Mouse (Mus musculus) midbrain, embryonic 14.5 days (tissue): ENCODE data around the gene Frmd6. TPM values are rescaled to one million over a fixed set of nuclear protein-coding genes. Genes with fewer than 3 reads are reported as not detected.

Experiments used
- ATAC-seq: fragments of 200-750 bp; cut with Nextera tagmentation; 2 replicates; pipeline ENCODE4 v1.8.0; 2017; ENCODE audit warnings: moderate number of reproducible peaks, moderate library complexity; ENCODE audit not compliant: low FRiP score, low TSS enrichment
- DNase-seq: peaks from one replicate; pipeline ENCODE4 v3.0.0-alpha.2; 2015
- H3K27ac ChIP-seq: fragments of 300-500 bp; sonication (generic); replicated peaks from 2 replicates; pipeline ENCODE4 v1.5.1; 2014; ENCODE audit warnings: mild to moderate bottlenecking, low read depth, low read length, moderate library complexity
- H3K27me3 ChIP-seq: fragments of 300-500 bp; sonication (generic); 2 replicates; pipeline ENCODE4 v1.6.1; 2014; ENCODE audit warnings: low read length, control low read depth, mixed read lengths; ENCODE audit not compliant: control insufficient read depth, insufficient read depth
- H3K36me3 ChIP-seq: fragments of 300-500 bp; sonication (generic); 2 replicates; pipeline ENCODE4 v1.6.1; 2014; ENCODE audit warnings: low read length, control low read depth; ENCODE audit not compliant: control insufficient read depth, insufficient read depth
- H3K4me1 ChIP-seq: fragments of 300-500 bp; sonication (generic); 2 replicates; pipeline ENCODE4 v1.6.1; 2014; ENCODE audit warnings: mild to moderate bottlenecking, antibody characterized with exemption, low read length, control low read depth; ENCODE audit not compliant: control insufficient read depth, insufficient read depth
- H3K4me2 ChIP-seq: fragments of 300-500 bp; sonication (generic); 2 replicates; pipeline ENCODE4 v1.6.1; 2014; ENCODE audit warnings: mild to moderate bottlenecking, low read length, moderate library complexity
- H3K4me3 ChIP-seq: fragments of 300-500 bp; sonication (generic); replicated peaks from 2 replicates; pipeline ENCODE4 v1.5.1; 2014; ENCODE audit warnings: low read depth, low read length
- H3K9ac ChIP-seq: fragments of 300-500 bp; sonication (generic); replicated peaks from 2 replicates; pipeline ENCODE4 v1.6.1; 2014; ENCODE audit warnings: mild to moderate bottlenecking, low read length, moderate library complexity
- H3K9me3 ChIP-seq: fragments of 300-500 bp; sonication (generic); 2 replicates; pipeline ENCODE4 v1.6.1; 2016; ENCODE audit warnings: low read length, control low read depth, mixed read lengths; ENCODE audit not compliant: control insufficient read depth
- WGBS: fragments of 180-500 bp; shearing (Covaris S2); extraction: QIAGEN DNeasy Blood & Tissue Kit; methylation state at CpG from one replicate; pipeline ENCODE4 v1.1.7; 2014; 5-methylcytosine and 5-hydroxymethylcytosine counted together
- polyA plus RNA-seq: library from polyadenylated mRNA; unstranded; fragments of >200 nt; fragmentation: Nextera tagmentation; extraction: Ambion mirVana; gene quantifications from 2 replicates; pipeline ENCODE4 v1.2.1, GENCODE M21; 2014

Frmd6 gene
- polyA plus RNA-seq, 1 experiment from 2014 or later = 11.0 TPM

- DNase-seq = peak; percentile 60
- WGBS = 16% methylated on average over 22 of the region's 22 CpGs
These were observed 41.7 kb upstream of the Frmd6 start for GRCm38 (mm10) chr12:70783475-70784239.

GRCm38 (mm10) chr12:70784240-70784705, 41.0 kb upstream of the Frmd6 start:
- H3K9me3 ChIP-seq = no peaks in the 10 kb centered on the region
- peaks cover 10% of the 10 kb centered on the region for H3K4me1 ChIP-seq
- 0 out of 2 replicates have a peak overlapping the region, but pooled peaks have one; percentile 37 for H3K27ac ChIP-seq
- no peak overlapping the region for H3K4me3 ChIP-seq
- H3K27me3 ChIP-seq = no peaks in the 10 kb centered on the region
- ATAC-seq = no peak
- H3K4me2 ChIP-seq = peak overlapping the region; percentile 39
- DNase-seq = peak; percentile 21
- 0 out of 2 replicates have a peak overlapping the region, but pooled peaks have one; percentile 0 for H3K9ac ChIP-seq
- 38% methylated on average over 6 of the region's 6 CpGs for WGBS
- H3K36me3 ChIP-seq = no peaks in the 10 kb centered on the region

More at GRCm38 (mm10) chr12:70783475-70784239, 41.7 kb upstream of the Frmd6 start:
- 0 out of 2 replicates have a peak overlapping the region, but pooled peaks have one; percentile 4 for H3K4me3 ChIP-seq
- H3K4me1 ChIP-seq = peaks cover 10% of the 10 kb centered on the region
- H3K4me2 ChIP-seq = peak overlapping the region; percentile 39
- 0 out of 2 replicates have a peak overlapping the region, but pooled peaks have one; percentile 0 for H3K9ac ChIP-seq
- H3K27ac ChIP-seq = 0 out of 2 replicates have a peak overlapping the region, but pooled peaks have one; percentile 37
- no peaks in the 10 kb centered on the region for H3K27me3 ChIP-seq
- ATAC-seq = peak; percentile 55; the same call in 1 of the 2 replicates
- no peaks in the 10 kb centered on the region for H3K9me3 ChIP-seq
- H3K36me3 ChIP-seq = no peaks in the 10 kb centered on the region

DNA sequence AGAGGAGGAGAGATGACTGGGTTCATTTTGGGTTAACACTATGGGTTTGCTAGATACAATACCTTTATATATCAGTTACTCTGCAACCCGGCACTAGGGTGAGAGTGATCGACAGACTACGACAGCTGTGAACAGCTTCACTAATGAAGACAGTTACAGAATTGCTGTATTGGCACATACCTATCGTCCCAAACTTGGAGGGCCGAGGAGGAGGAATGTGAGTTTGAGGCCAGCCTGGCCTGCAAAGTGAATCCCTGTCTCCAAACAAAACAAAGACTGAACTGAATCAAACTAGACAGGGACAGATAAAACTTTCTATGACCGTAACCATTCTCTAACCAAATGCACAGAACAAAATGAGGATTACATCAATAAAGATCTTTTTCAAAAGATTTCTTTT, 36.0 kb upstream of the Frmd6 start:
- no peak for DNase-seq
- Histone ChIP-seq H3K4me1 (no peaks in the 10 kb centered on the region), H3K4me2 (no peak overlapping the region), H3K27me3 (no peaks in the 10 kb centered on the region), H3K36me3 (no peaks in the 10 kb centered on the region), H3K27ac (no peak overlapping the region), H3K9ac (no peak overlapping the region), H3K4me3 (no peak overlapping the region), H3K9me3 (no peaks in the 10 kb centered on the region)
- 91% methylated on average over 6 of the region's 6 CpGs for WGBS
- ATAC-seq = no peak

DNA sequence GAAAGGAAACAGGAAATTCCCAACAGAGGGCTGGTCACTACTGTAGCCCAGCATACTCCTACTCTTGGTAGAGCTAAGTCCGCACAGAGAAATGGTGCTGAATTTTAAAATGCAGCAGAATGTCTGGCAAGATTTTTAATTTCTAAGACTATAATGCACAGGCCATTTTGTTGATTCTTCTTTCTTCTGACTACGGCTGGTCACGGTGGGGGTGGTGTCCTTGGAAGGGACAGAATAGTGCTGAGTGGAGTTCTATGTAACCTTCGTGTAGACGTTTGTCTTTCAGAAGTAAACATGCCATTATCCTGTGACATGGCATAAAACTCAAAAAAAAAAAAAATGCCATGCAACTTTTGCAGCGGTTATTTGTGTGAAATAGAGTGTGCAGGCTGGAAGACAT, 32.0 kb upstream of the Frmd6 start:
- H3K27me3 ChIP-seq = no peaks in the 10 kb centered on the region
- H3K27ac ChIP-seq = no peak overlapping the region
- no peaks in the 10 kb centered on the region for H3K9me3 ChIP-seq
- ATAC-seq = no peak
- 88% methylated on average over 6 of the region's 6 CpGs for WGBS
- no peak overlapping the region for H3K4me3 ChIP-seq
- no peak overlapping the region for H3K9ac ChIP-seq
- no peak overlapping the region for H3K4me2 ChIP-seq
- H3K4me1 ChIP-seq = no peaks in the 10 kb centered on the region
- no peaks in the 10 kb centered on the region for H3K36me3 ChIP-seq
- no peak for DNase-seq

DNA sequence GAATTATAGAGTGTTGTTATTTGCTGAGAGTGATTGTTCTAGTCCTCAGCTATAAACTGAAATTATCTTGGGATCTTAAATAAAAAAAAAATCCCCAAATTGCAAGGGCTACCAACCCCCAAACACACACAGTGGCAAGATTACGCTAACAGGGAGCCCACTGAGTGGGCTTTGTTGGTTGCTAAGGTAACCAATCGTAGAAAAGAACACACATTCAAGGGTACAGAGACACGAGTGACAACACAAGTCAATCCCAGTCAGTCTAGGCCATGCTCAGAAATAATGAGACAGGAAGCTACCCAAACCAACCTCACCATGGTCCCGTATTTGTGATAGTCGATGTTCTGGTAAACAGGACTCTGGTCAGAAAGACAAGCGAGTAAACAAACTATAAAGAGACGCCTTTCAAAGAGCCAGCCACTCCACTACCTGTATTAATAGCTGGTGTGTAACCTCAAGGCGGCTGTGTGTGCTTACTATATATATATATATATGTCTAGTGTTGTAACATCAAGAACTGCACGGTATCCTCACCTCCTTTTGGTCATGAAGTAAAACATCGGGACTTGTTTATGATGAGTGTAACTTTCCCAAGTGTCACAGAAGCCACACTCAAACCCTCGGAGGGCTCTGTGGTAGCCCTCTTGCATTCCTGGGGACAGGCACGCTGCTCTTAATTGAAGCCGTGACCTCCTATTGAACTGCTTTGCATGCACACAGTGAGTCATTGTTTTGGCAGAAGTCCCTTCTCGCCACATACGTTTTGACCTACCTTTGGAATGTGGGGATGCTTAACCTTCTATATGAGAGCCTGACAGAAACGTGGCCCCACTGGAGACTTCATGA, 30.5 kb upstream of the Frmd6 start:
- DNase-seq = peak; percentile 57
- Histone ChIP-seq H3K27ac (no peak overlapping the region), H3K9ac (no peak overlapping the region), H3K27me3 (no peaks in the 10 kb centered on the region), H3K9me3 (no peaks in the 10 kb centered on the region), H3K4me3 (no peak overlapping the region), H3K36me3 (no peaks in the 10 kb centered on the region), H3K4me2 (no peak overlapping the region), H3K4me1 (no peaks in the 10 kb centered on the region)
- ATAC-seq = no peak
- 42% methylated on average over 16 of the region's 16 CpGs for WGBS

GRCm38 (mm10) chr12:70795389-70795711, 30.0 kb upstream of the Frmd6 start:
- WGBS = 94% methylated on average over 3 of the region's 3 CpGs

GRCm38 (mm10) chr12:70798496-70798895, 26.8 kb upstream of the Frmd6 start:
- DNase-seq (no peak), ATAC-seq (no peak)
- H3K9ac ChIP-seq = no peak overlapping the region
- H3K9me3 ChIP-seq = no peaks in the 10 kb centered on the region
- no peaks in the 10 kb centered on the region for H3K27me3 ChIP-seq
- H3K27ac ChIP-seq = no peak overlapping the region
- H3K4me2 ChIP-seq = no peak overlapping the region
- no peak overlapping the region for H3K4me3 ChIP-seq
- WGBS = 88% methylated on average over 8 of the region's 8 CpGs
- H3K4me1 ChIP-seq = no peaks in the 10 kb centered on the region
- H3K36me3 ChIP-seq = no peaks in the 10 kb centered on the region

More at GRCm38 (mm10) chr12:70795389-70795711, 30.0 kb upstream of the Frmd6 start:
- H3K9ac ChIP-seq = no peak overlapping the region
- H3K27ac ChIP-seq = no peak overlapping the region
- no peaks in the 10 kb centered on the region for H3K36me3 ChIP-seq
- H3K9me3 ChIP-seq = no peaks in the 10 kb centered on the region
- no peak overlapping the region for H3K4me3 ChIP-seq
- no peaks in the 10 kb centered on the region for H3K4me1 ChIP-seq
- no peak for ATAC-seq
- H3K27me3 ChIP-seq = no peaks in the 10 kb centered on the region
- H3K4me2 ChIP-seq = no peak overlapping the region
- no peak for DNase-seq

- no peak overlapping the region for H3K9ac ChIP-seq
- no peak overlapping the region for H3K4me3 ChIP-seq
- H3K27ac ChIP-seq = no peak overlapping the region
- no peaks in the 10 kb centered on the region for H3K9me3 ChIP-seq
- H3K4me1 ChIP-seq = no peaks in the 10 kb centered on the region
- 53% methylated on average over 19 of the region's 19 CpGs for WGBS
- H3K27me3 ChIP-seq = no peaks in the 10 kb centered on the region
- DNase-seq (no peak), ATAC-seq (no peak)
- no peaks in the 10 kb centered on the region for H3K36me3 ChIP-seq
- H3K4me2 ChIP-seq = no peak overlapping the region
These were observed 25.9 kb upstream of the Frmd6 start for GRCm38 (mm10) chr12:70799231-70800002.
